Mouse (Mus musculus) limb, embryonic 14.5 days (tissue): ENCODE measurements around the gene Msmb. TPM values are rescaled to one million over a fixed set of nuclear protein-coding genes. Genes with fewer than 3 reads are reported as not detected.
"Not testable (repeated sequence)": the region's sequence is repeated elsewhere in the genome, so short reads cannot be mapped to it uniquely, and the experiment has no call there.

Experiments
- ATAC-seq: fragments of 200-750 bp; cut with Nextera tagmentation; 2 replicates; pipeline ENCODE4 v1.8.0; 2017; ENCODE audit warnings: low read depth, moderate number of reproducible peaks, moderate TSS enrichment; ENCODE audit not compliant: low FRiP score
- DNase-seq: peaks from one replicate; pipeline ENCODE4 v3.0.0-alpha.2; 2015; ENCODE audit warnings: low spot score
- H3K27ac ChIP-seq: fragments of 300-500 bp; sonication (generic); replicated peaks from 2 replicates; pipeline ENCODE4 v1.5.1; 2014; ENCODE audit warnings: low read depth, mild to moderate bottlenecking, low read length, moderate library complexity, mixed read lengths
- H3K27me3 ChIP-seq: fragments of 300-500 bp; sonication (generic); 2 replicates; pipeline ENCODE4 v1.6.1; 2014; ENCODE audit warnings: low read length, mixed read lengths; ENCODE audit not compliant: control insufficient read depth, insufficient read depth
- H3K36me3 ChIP-seq: fragments of 300-500 bp; sonication (generic); 2 replicates; pipeline ENCODE4 v1.6.1; 2014; ENCODE audit warnings: mild to moderate bottlenecking, low read length, moderate library complexity, mixed read lengths; ENCODE audit not compliant: control insufficient read depth, insufficient read depth
- H3K4me1 ChIP-seq: fragments of 300-500 bp; sonication (generic); 2 replicates; pipeline ENCODE4 v1.6.1; 2014; ENCODE audit warnings: antibody characterized with exemption, low read length, mixed read lengths; ENCODE audit not compliant: control insufficient read depth, insufficient read depth
- H3K4me2 ChIP-seq: fragments of 300-500 bp; sonication (generic); replicated peaks from 2 replicates; pipeline ENCODE4 v1.6.1; 2014; ENCODE audit warnings: low read depth, mild to moderate bottlenecking, low read length, moderate library complexity; ENCODE audit not compliant: severe bottlenecking
- H3K4me3 ChIP-seq: fragments of 300-500 bp; sonication (generic); replicated peaks from 2 replicates; pipeline ENCODE4 v1.5.1; 2014; ENCODE audit warnings: low read length
- H3K9ac ChIP-seq: fragments of 300-500 bp; sonication (generic); 2 replicates; pipeline ENCODE4 v1.6.1; 2014; ENCODE audit warnings: mild to moderate bottlenecking, low read depth, low read length, moderate library complexity; ENCODE audit not compliant: severe bottlenecking
- H3K9me3 ChIP-seq: fragments of 300-500 bp; sonication (generic); 2 replicates; pipeline ENCODE4 v1.6.1; 2016; ENCODE audit warnings: low read length; ENCODE audit not compliant: control insufficient read depth
- POLR2A ChIP-seq: fragments of 200-500 bp; IDR thresholded peaks from 2 replicates; pipeline ENCODE4 v1.8.0; 2012; ENCODE audit warnings: inconsistent platforms, mild to moderate bottlenecking, moderate library complexity, borderline replicate concordance; ENCODE audit not compliant: insufficient read depth, insufficient read length; ENCODE audit errors: extremely low read depth
- WGBS: fragments of 180-500 bp; shearing (Covaris S2); extraction: QIAGEN DNeasy Blood & Tissue Kit; methylation state at CpG from one replicate; pipeline ENCODE4 v1.1.7; 2014; 5-methylcytosine and 5-hydroxymethylcytosine counted together
- polyA plus RNA-seq, 2 experiments: library from polyadenylated mRNA; depleted of rRNA in 1 of 2; stranded (reverse) in 1 of 2; unstranded in 1 of 2; fragments of >200 nt; fragmentation: Nextera tagmentation in 1 of 2; extraction: Ambion mirVana in 1 of 2; gene quantifications; 2 replicates each; pipeline versions ENCODE4 v1.2.1 to v1.2.3; 2012 to 2014

Msmb gene
- polyA plus RNA-seq, 2 experiments, result not detected

- Histone ChIP-seq H3K4me2 (no peak overlapping the region), H3K27ac (no peak overlapping the region), H3K27me3 (no peaks in the 10 kb centered on the region), H3K9me3 (no peaks in the 10 kb centered on the region), H3K9ac (no peak overlapping the region), H3K36me3 (no peaks in the 10 kb centered on the region; the same call in 1 of the 2 replicates), H3K4me3 (no peak overlapping the region), H3K4me1 (peaks cover 16% of the 10 kb centered on the region; the same call in 1 of the 2 replicates)
- DNase-seq (no peak), ATAC-seq (no peak)
- WGBS, result 71% methylated on average over 1 of the region's 1 CpGs
- no peak for TF ChIP-seq POLR2A
Observed at GRCm38 (mm10) chr14:32166840-32167239, 25.0 kb downstream of the Msmb start.

GRCm38 (mm10) chr14:32167326-32167725 is 25.5 kb downstream of the Msmb start:
- Histone ChIP-seq H3K27ac (no peak overlapping the region), H3K4me3 (no peak overlapping the region), H3K9me3 (no peaks in the 10 kb centered on the region), H3K27me3 (no peaks in the 10 kb centered on the region), H3K4me1 (peaks cover 16% of the 10 kb centered on the region; the same call in 1 of the 2 replicates), H3K36me3 (no peaks in the 10 kb centered on the region; the same call in 1 of the 2 replicates), H3K4me2 (no peak overlapping the region), H3K9ac (no peak overlapping the region)
- ATAC-seq (no peak), DNase-seq (no peak)
- TF ChIP-seq POLR2A, result no peak
- 91% methylated on average over 5 of the region's 5 CpGs for WGBS

GRCm38 (mm10) chr14:32168653-32169231 is 26.9 kb downstream of the Msmb start:
- H3K36me3 ChIP-seq, result peaks cover 11% of the 10 kb centered on the region
- peaks cover 16% of the 10 kb centered on the region; the same call in 1 of the 2 replicates for H3K4me1 ChIP-seq
- no peak for TF ChIP-seq POLR2A
- H3K4me3 ChIP-seq, result no peak overlapping the region
- ATAC-seq (no peak), DNase-seq (no peak)
- no peak overlapping the region for H3K27ac ChIP-seq
- no peak overlapping the region for H3K4me2 ChIP-seq
- no peak overlapping the region for H3K9ac ChIP-seq
- no peaks in the 10 kb centered on the region for H3K27me3 ChIP-seq
- WGBS, result 85% methylated on average over 3 of the region's 3 CpGs
- H3K9me3 ChIP-seq, result no peaks in the 10 kb centered on the region

GRCm38 (mm10) chr14:32170137-32170536 is 28.3 kb downstream of the Msmb start:
- H3K36me3 ChIP-seq, result peaks cover 22% of the 10 kb centered on the region
- H3K9ac ChIP-seq, result no peak overlapping the region
- no peak overlapping the region for H3K27ac ChIP-seq
- ATAC-seq (no peak), DNase-seq (no peak)
- peaks cover 12% of the 10 kb centered on the region; the same call in 1 of the 2 replicates for H3K4me1 ChIP-seq
- 91% methylated on average over 4 of the region's 4 CpGs for WGBS
- TF ChIP-seq POLR2A, result no peak
- no peaks in the 10 kb centered on the region for H3K27me3 ChIP-seq
- no peak overlapping the region for H3K4me3 ChIP-seq
- no peaks in the 10 kb centered on the region for H3K9me3 ChIP-seq
- no peak overlapping the region for H3K4me2 ChIP-seq

- H3K27me3 ChIP-seq, result no peaks in the 10 kb centered on the region
- H3K27ac ChIP-seq, result no peak overlapping the region
- peaks cover 45% of the 10 kb centered on the region for H3K36me3 ChIP-seq
- no peaks in the 10 kb centered on the region for H3K9me3 ChIP-seq
- ATAC-seq, result no peak
- no peak for TF ChIP-seq POLR2A
- DNase-seq, result no peak
- H3K4me3 ChIP-seq, result no peak overlapping the region
- H3K9ac ChIP-seq, result no peak overlapping the region
- WGBS, result 92% methylated on average over 2 of the region's 2 CpGs
- no peaks in the 10 kb centered on the region for H3K4me1 ChIP-seq
- no peak overlapping the region for H3K4me2 ChIP-seq
Observed at GRCm38 (mm10) chr14:32175310-32175709, 33.5 kb downstream of the Msmb start.

- H3K4me2 ChIP-seq, DNase-seq, H3K4me1 ChIP-seq, H3K9ac ChIP-seq, H3K27ac ChIP-seq, H3K27me3 ChIP-seq, H3K4me3 ChIP-seq, H3K9me3 ChIP-seq, ATAC-seq: not testable (repeated sequence)
- 80% methylated on average over 4 of the region's 5 CpGs for whole genome bisulfite sequencing
- peaks cover 54% of the 10 kb centered on the region for H3K36me3 ChIP-seq
Observed at GRCm38 (mm10) chr14:32176590-32176989, 34.8 kb downstream of the Msmb start.
